Mouse (Mus musculus): ENCODE data around the gene Ap3b1. TPM values are rescaled to one million over a fixed set of nuclear protein-coding genes. Genes with fewer than 3 reads are reported as not detected.

Gene Ap3b1
- polyA plus RNA-seq, 1 experiment from 2014 or later = 41.5 TPM

GRCm38 (mm10) chr13:94608420-94608831, 249.7 kb downstream of the Ap3b1 start:
- Histone ChIP-seq H3K9ac (ENCODE audit: low read depth, low read length) (no peak overlapping the region), H3K4me1 (ENCODE audit: control insufficient read depth, insufficient read depth, low read length) (peaks cover 3% of the 10 kb centered on the region), H3K27ac (replicated peaks; ENCODE audit: low read depth, low read length) (no peak overlapping the region), H3K9me3 (ENCODE audit: control insufficient read depth, low read length) (no peaks in the 10 kb centered on the region), H3K36me3 (ENCODE audit: control insufficient read depth, insufficient read depth, low read length) (no peaks in the 10 kb centered on the region), H3K27me3 (replicated peaks; ENCODE audit: control insufficient read depth, insufficient read depth, low read length) (peaks cover 19% of the 10 kb centered on the region), H3K4me2 (ENCODE audit: low read depth, low read length) (no peak overlapping the region), H3K4me3 (ENCODE audit: low read depth, low read length) (no peak overlapping the region)
- DNase-seq (ENCODE audit: low spot score) = peak; percentile 64
- 11% methylated on average over 11 of the region's 11 CpGs for WGBS
- peak; percentile 80 for ATAC-seq (ENCODE audit: low read depth)

DNA sequence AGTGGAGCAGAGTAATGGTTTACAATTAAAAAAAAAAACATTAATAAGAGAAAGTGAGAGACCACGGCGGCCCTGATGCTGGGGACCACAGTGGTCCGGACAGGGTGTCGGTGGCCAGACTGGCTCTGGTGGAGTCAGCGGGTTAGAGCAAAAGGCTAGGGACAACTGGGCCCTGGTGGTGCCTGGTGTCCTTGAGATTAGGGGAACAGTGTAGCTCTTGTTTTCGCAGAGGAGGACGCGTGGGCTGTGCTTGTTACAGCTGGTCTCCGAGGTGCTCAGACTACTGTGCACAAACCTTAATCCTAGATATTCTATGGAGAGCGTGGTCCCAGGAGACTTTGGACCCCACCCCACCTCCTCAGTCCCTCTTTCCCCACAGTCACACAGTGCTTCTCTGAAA, 250.2 kb downstream of the Ap3b1 start:
- no peaks in the 10 kb centered on the region for H3K36me3 ChIP-seq (ENCODE audit: control insufficient read depth, insufficient read depth, low read length)
- H3K9ac ChIP-seq (ENCODE audit: low read depth, low read length) = peak overlapping the region; percentile 15; the same call in 1 of the 2 replicates
- H3K9me3 ChIP-seq (ENCODE audit: control insufficient read depth, low read length) = no peaks in the 10 kb centered on the region
- no peak overlapping the region for H3K4me3 ChIP-seq (ENCODE audit: low read depth, low read length)
- peaks cover 3% of the 10 kb centered on the region for H3K4me1 ChIP-seq (ENCODE audit: control insufficient read depth, insufficient read depth, low read length)
- no peak overlapping the region for H3K27ac ChIP-seq (replicated peaks; ENCODE audit: low read depth, low read length)
- ATAC-seq (ENCODE audit: low read depth) (0 out of 2 replicates have a peak, but pooled peaks have one; percentile 38), DNase-seq (ENCODE audit: low spot score) (peak; percentile 9)
- peaks cover 19% of the 10 kb centered on the region for H3K27me3 ChIP-seq (replicated peaks; ENCODE audit: control insufficient read depth, insufficient read depth, low read length)
- 44% methylated on average over 10 of the region's 10 CpGs for WGBS
- no peak overlapping the region for H3K4me2 ChIP-seq (ENCODE audit: low read depth, low read length)

Small RNAs within 50 kb of the gene (microRNA-seq; reads per million reads assigned to microRNA genes)
- gene Gm25109 (ENCODE audit: borderline number of aligned reads) = not detected

Other genes starting within 250 kb of the Ap3b1 start
- 25.2 and 29.2 TPM in 2 replicates for gene Scamp1, start 73.1 kb upstream of the Ap3b1 start, polyA plus RNA-seq (2014; fragmentation: Nextera tagmentation; extraction: Ambion mirVana)

Data from embryonic facial prominence, embryonic 14.5 days (tissue).